17 mouse cellular contexts compared by ENCODE assay signal in the genomic region with DNA sequence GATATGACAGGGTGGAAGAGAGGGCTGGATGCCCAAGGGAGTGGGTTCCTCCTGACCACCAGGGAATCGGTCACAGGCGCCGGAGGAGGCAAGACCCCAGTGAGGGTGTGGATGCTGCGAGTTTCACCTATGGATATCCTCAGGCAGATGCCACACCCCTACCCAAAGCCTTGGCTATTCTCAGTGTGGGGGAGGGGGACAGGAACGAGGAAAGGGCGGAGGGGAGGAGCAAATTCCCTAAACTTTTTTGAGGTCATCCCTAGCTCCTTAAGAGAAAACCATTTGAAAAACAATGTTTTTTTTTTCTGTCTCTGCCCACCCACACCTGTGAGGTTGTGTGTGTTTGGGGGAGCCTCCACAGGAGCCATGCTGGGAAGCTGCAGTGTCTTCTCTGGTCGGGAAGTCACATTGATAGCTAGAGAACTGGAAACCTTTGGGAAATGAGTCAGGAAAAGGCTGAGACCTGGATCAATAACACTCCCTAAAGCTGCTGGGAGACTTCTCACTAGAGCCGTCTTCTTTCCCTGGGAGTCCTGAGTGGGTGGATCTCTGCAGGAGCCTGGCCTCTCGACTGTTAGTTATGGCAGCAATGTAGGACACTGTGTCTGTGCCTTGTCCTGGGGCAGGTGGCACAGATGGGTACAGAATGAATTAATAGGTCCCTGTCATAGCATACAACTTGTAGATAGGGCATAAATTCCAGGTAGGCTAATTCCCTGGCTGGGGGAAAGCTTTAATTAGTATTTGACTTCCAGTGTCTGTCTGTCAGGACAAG. TPM values are rescaled to one million over a fixed set of nuclear protein-coding genes. Genes with fewer than 3 reads are reported as not detected.
DNase-seq lines count a peak whose midpoint lies in the region; ATAC-seq lines count a peak whose summit lies in the region.
"Had no signal": no experiment of that assay in that cellular context is flagged by ENCODE, and none has a peak within 500 bp of the region (broad histone marks: within the 10 kb centered on the region; RNA-seq: fewer than 3 reads in every experiment).

No protein-coding gene starts in this region.

- ATAC-seq in hindbrain, embryonic 11.5 days (ENCODE audit: low FRiP score) = no peak
- ATAC-seq in kidney, embryonic 14.5 days (ENCODE audit: low FRiP score, low TSS enrichment) = no peak
- ATAC-seq: CD4-positive, CD25-positive, alpha-beta regulatory T cell, adult 4 months; forebrain, embryonic 15.5 days had no signal

- peaks cover 12% of the 10 kb centered on the region for H3K36me3 ChIP-seq in hindbrain, embryonic 10.5 days
- no peaks in the 10 kb centered on the region for H3K36me3 ChIP-seq in hindbrain, embryonic 11.5 days (ENCODE audit: control insufficient read depth, insufficient read depth, low read length)
- H3K36me3 ChIP-seq in kidney, embryonic 14.5 days (ENCODE audit: control insufficient read depth, insufficient read depth, low read length) = no peaks in the 10 kb centered on the region
- H3K36me3 ChIP-seq: heart, embryonic 15.5 days had no signal

- H3K9me3 ChIP-seq in hindbrain, embryonic 10.5 days = no peaks in the 10 kb centered on the region
- H3K9me3 ChIP-seq in hindbrain, embryonic 11.5 days (ENCODE audit: control insufficient read depth, low read length) = no peaks in the 10 kb centered on the region
- no peaks in the 10 kb centered on the region for H3K9me3 ChIP-seq in kidney, embryonic 14.5 days (ENCODE audit: control insufficient read depth, low read length)
- H3K9me3 ChIP-seq: forebrain, embryonic 15.5 days; heart, embryonic 15.5 days; midbrain, embryonic 10.5 days had no signal

- peak overlapping the region; percentile 23; the same call in 1 of the 2 replicates for H3K4me3 ChIP-seq in hindbrain, embryonic 10.5 days
- no peak overlapping the region for H3K4me3 ChIP-seq in hindbrain, embryonic 11.5 days (ENCODE audit: low read depth, low read length)
- H3K4me3 ChIP-seq in kidney, embryonic 14.5 days (ENCODE audit: low read length) = no peak overlapping the region
- H3K4me3 ChIP-seq: forebrain, embryonic 15.5 days; heart, embryonic 15.5 days; midbrain, embryonic 10.5 days had no signal

- DNase-seq in hindbrain, embryonic 10.5 days (ENCODE audit: low spot score) = no peak
- no peak for DNase-seq in hindbrain, embryonic 11.5 days (ENCODE audit: low spot score)
- DNase-seq in urinary bladder, postnatal 14 days (ENCODE audit: low spot score) = peak; percentile 1
- no peak for DNase-seq in urinary bladder, postnatal 10 days (ENCODE audit: low spot score)
- peak; percentile 54 to 63 for DNase-seq in cerebellum, postnatal 25 days
- no peak for DNase-seq in embryo, embryonic 9.5 days (ENCODE audit: extremely low spot score)
- DNase-seq: heart, adult 18-20 months; liver; lung, adult 18-20 months; lung, postnatal 36 days; thymus, adult 18-20 months had no signal

- peaks cover 41% of the 10 kb centered on the region for H3K4me1 ChIP-seq in hindbrain, embryonic 10.5 days (replicated peaks)
- no peaks in the 10 kb centered on the region; the same call in 1 of the 2 replicates for H3K4me1 ChIP-seq in hindbrain, embryonic 11.5 days (replicated peaks; ENCODE audit: control insufficient read depth, insufficient read depth, low read length)
- H3K4me1 ChIP-seq in kidney, embryonic 14.5 days (ENCODE audit: control insufficient read depth, insufficient read depth, low read length) = peaks cover 11% of the 10 kb centered on the region; the same call in 1 of the 2 replicates

- peaks cover 35% of the 10 kb centered on the region for H3K27me3 ChIP-seq in hindbrain, embryonic 10.5 days (ENCODE audit: insufficient read depth, poor library complexity, severe bottlenecking)
- H3K27me3 ChIP-seq in hindbrain, embryonic 11.5 days (ENCODE audit: control insufficient read depth, insufficient read depth, low read length) = no peaks in the 10 kb centered on the region
- H3K27me3 ChIP-seq in kidney, embryonic 14.5 days (ENCODE audit: control insufficient read depth, insufficient read depth, low read length) = 0 out of 2 replicates have a peak, but pooled peaks cover 3% of the 10 kb centered on the region
- H3K27me3 ChIP-seq: forebrain, embryonic 15.5 days had no signal

- H3K27ac ChIP-seq in hindbrain, embryonic 10.5 days = no peak overlapping the region
- no peak overlapping the region for H3K27ac ChIP-seq in hindbrain, embryonic 11.5 days (ENCODE audit: low read depth, low read length)
- H3K27ac ChIP-seq in kidney, embryonic 14.5 days (ENCODE audit: low read depth, low read length) = no peak overlapping the region
- H3K27ac ChIP-seq: forebrain, embryonic 15.5 days; heart, embryonic 15.5 days; kidney, postnatal 0 days; midbrain, embryonic 10.5 days had no signal

- no peak overlapping the region for H3K4me2 ChIP-seq in hindbrain, embryonic 11.5 days (replicated peaks; ENCODE audit: low read depth, low read length)
- no peak overlapping the region for H3K4me2 ChIP-seq in kidney, embryonic 14.5 days (replicated peaks; ENCODE audit: low read depth, low read length)
- H3K4me2 ChIP-seq: forebrain, embryonic 15.5 days; heart, embryonic 15.5 days had no signal

- WGBS in hindbrain, embryonic 10.5 days = 74% methylated on average over 9 of the region's 9 CpGs
- WGBS in hindbrain, embryonic 11.5 days = 71% methylated on average over 9 of the region's 9 CpGs
- 71% methylated on average over 9 of the region's 9 CpGs for WGBS in kidney, embryonic 14.5 days

- no peak overlapping the region for H3K9ac ChIP-seq in hindbrain, embryonic 11.5 days (ENCODE audit: low read depth, low read length)
- H3K9ac ChIP-seq in kidney, embryonic 14.5 days (ENCODE audit: low read depth, low read length) = no peak overlapping the region
- H3K9ac ChIP-seq: heart, embryonic 15.5 days had no signal

RNA-seq across cellular contexts. Expression of a gene that starts 2.8 kb away (rescaled TPM):
- 5.8 and 6.2 TPM in 2 replicates for polyA plus RNA-seq in hindbrain, embryonic 10.5 days (2016; fragmentation: Nextera tagmentation; extraction: Ambion mirVana)
- 4.2 and 6.0 TPM in 2 replicates for polyA plus RNA-seq in hindbrain, embryonic 11.5 days (2014; fragmentation: Nextera tagmentation; extraction: Ambion mirVana)
- 3.0 and 3.7 TPM in 2 replicates for polyA plus RNA-seq in kidney, embryonic 14.5 days (2014; fragmentation: Nextera tagmentation; extraction: Ambion mirVana)

RNA-seq across cellular contexts. Expression of a gene that starts 12.1 kb away (rescaled TPM):
- 5.2 TPM in 2 replicates for polyA plus RNA-seq in hindbrain, embryonic 10.5 days (2016; fragmentation: Nextera tagmentation; extraction: Ambion mirVana)
- 2.4 and 2.6 TPM in 2 replicates for polyA plus RNA-seq in hindbrain, embryonic 11.5 days (2014; fragmentation: Nextera tagmentation; extraction: Ambion mirVana)
- polyA plus RNA-seq in kidney, embryonic 14.5 days (2014; fragmentation: Nextera tagmentation; extraction: Ambion mirVana) = 1.4 and 2.2 TPM in 2 replicates

RNA-seq across cellular contexts. Expression of a gene that starts 21.8 kb away (rescaled TPM):
- polyA plus RNA-seq in hindbrain, embryonic 10.5 days (2016; fragmentation: Nextera tagmentation; extraction: Ambion mirVana) = 24.2 and 26.8 TPM in 2 replicates
- 16.6 and 19.9 TPM in 2 replicates for polyA plus RNA-seq in hindbrain, embryonic 11.5 days (2014; fragmentation: Nextera tagmentation; extraction: Ambion mirVana)
- 16.9 and 21.9 TPM in 2 replicates for polyA plus RNA-seq in kidney, embryonic 14.5 days (2014; fragmentation: Nextera tagmentation; extraction: Ambion mirVana)

RNA-seq across cellular contexts. Expression of a gene that starts 34.2 kb away (rescaled TPM):
- polyA plus RNA-seq in hindbrain, embryonic 10.5 days (2016; fragmentation: Nextera tagmentation; extraction: Ambion mirVana) = 0.95 and 1.4 TPM in 2 replicates
- polyA plus RNA-seq in hindbrain, embryonic 11.5 days (2014; fragmentation: Nextera tagmentation; extraction: Ambion mirVana) = 0.34 and 0.57 TPM in 2 replicates
- polyA plus RNA-seq in kidney, embryonic 14.5 days (2014; fragmentation: Nextera tagmentation; extraction: Ambion mirVana) = 0.09 and 0.18 TPM in 2 replicates
- polyA plus RNA-seq: kidney, postnatal 0 days had no signal

RNA-seq across cellular contexts. Expression of a gene that starts 37.5 kb away (rescaled TPM):
- 1.0 TPM in 2 replicates for polyA plus RNA-seq in hindbrain, embryonic 10.5 days (2016; fragmentation: Nextera tagmentation; extraction: Ambion mirVana)
- 0.47 and 0.59 TPM in 2 replicates for polyA plus RNA-seq in hindbrain, embryonic 11.5 days (2014; fragmentation: Nextera tagmentation; extraction: Ambion mirVana)
- polyA plus RNA-seq in kidney, embryonic 14.5 days (2014; fragmentation: Nextera tagmentation; extraction: Ambion mirVana) = 2.9 and 4.7 TPM in 2 replicates

Comparison
In these comparisons a context has a peak if more than half of its experiments do, and no peak if none do; other contexts are left out.
1. DNase-seq: peak in urinary bladder, postnatal 14 days (single experiment) and cerebellum, postnatal 25 days (2 of 2); none in hindbrain, embryonic 10.5 days (single experiment), hindbrain, embryonic 11.5 days (single experiment), urinary bladder, postnatal 10 days (single experiment) and embryo, embryonic 9.5 days (single experiment).